Mouse (Mus musculus) hindbrain, postnatal 0 days (tissue): Measurements from ENCODE around the gene Acp4. TPM values are rescaled to one million over a fixed set of nuclear protein-coding genes. Genes with fewer than 3 reads are reported as not detected.
"Not testable (repeated sequence)": the region's sequence is repeated elsewhere in the genome, so short reads cannot be mapped to it uniquely, and the experiment has no call there.

ENCODE experiments used
- ATAC-seq: fragments of 200-750 bp; cut with Nextera tagmentation; 2 replicates; pipeline ENCODE4 v1.8.0; 2017; ENCODE audit warnings: mild to moderate bottlenecking, moderate TSS enrichment, moderate library complexity
- DNase-seq: peaks from one replicate; pipeline ENCODE4 v3.0.0-alpha.2; 2015; ENCODE audit warnings: low spot score
- H3K27ac ChIP-seq: fragments of 300-500 bp; sonication (generic); 2 replicates; pipeline ENCODE4 v1.5.1; 2014; ENCODE audit warnings: mild to moderate bottlenecking
- H3K27me3 ChIP-seq: fragments of 300-500 bp; sonication (generic); 2 replicates; pipeline ENCODE4 v1.6.1; 2014; ENCODE audit warnings: low read length, mixed read lengths; ENCODE audit not compliant: insufficient read depth
- H3K36me3 ChIP-seq: fragments of 300-500 bp; sonication (generic); 2 replicates; pipeline ENCODE4 v1.6.1; 2014; ENCODE audit warnings: low read length, mixed read lengths; ENCODE audit not compliant: insufficient read depth
- H3K4me1 ChIP-seq: fragments of 300-500 bp; sonication (generic); 2 replicates; pipeline ENCODE4 v1.6.1; 2014; ENCODE audit warnings: antibody characterized with exemption, low read length, mixed read lengths; ENCODE audit not compliant: insufficient read depth
- H3K4me2 ChIP-seq: fragments of 300-500 bp; sonication (generic); 2 replicates; pipeline ENCODE4 v1.6.1; 2014; ENCODE audit warnings: low read depth, mild to moderate bottlenecking, low read length, moderate library complexity, mixed read lengths
- H3K4me3 ChIP-seq: fragments of 300-500 bp; sonication (generic); 2 replicates; pipeline ENCODE4 v1.5.1; 2014; ENCODE audit warnings: low read length
- H3K9ac ChIP-seq: fragments of 300-500 bp; sonication (generic); replicated peaks from 2 replicates; pipeline ENCODE4 v1.6.1; 2014; ENCODE audit warnings: mild to moderate bottlenecking, low read length, moderate library complexity, mixed read lengths
- H3K9me3 ChIP-seq: fragments of 300-500 bp; sonication (generic); 2 replicates; pipeline ENCODE4 v1.6.1; 2016; ENCODE audit warnings: low read length, mixed read lengths
- CTCF ChIP-seq: IDR thresholded peaks from 2 replicates; pipeline ENCODE4 v1.5.1; 2016; ENCODE audit warnings: antibody characterized with exemption, control low read depth, low read depth
- WGBS: fragments of 180-500 bp; shearing (Covaris S2); extraction: QIAGEN DNeasy Blood & Tissue Kit; methylation state at CpG from one replicate; pipeline ENCODE4 v1.1.7; 2014; 5-methylcytosine and 5-hydroxymethylcytosine counted together
- polyA plus RNA-seq: library from polyadenylated mRNA; unstranded; fragments of >200 nt; fragmentation: Nextera tagmentation; extraction: Ambion mirVana; gene quantifications from 2 replicates; pipeline ENCODE4 v1.2.1, GENCODE M21; 2015
- total RNA-seq: library from RNA; depleted of rRNA; stranded (reverse); fragments of >200 nt; gene quantifications from 2 replicates; pipeline ENCODE4 v1.2.3, GENCODE M21; 2014; rRNA removed

Gene Acp4
- total and polyA plus RNA-seq, 2 experiments from 2014 or later = 0.13 TPM; not detected in 1

DNA sequence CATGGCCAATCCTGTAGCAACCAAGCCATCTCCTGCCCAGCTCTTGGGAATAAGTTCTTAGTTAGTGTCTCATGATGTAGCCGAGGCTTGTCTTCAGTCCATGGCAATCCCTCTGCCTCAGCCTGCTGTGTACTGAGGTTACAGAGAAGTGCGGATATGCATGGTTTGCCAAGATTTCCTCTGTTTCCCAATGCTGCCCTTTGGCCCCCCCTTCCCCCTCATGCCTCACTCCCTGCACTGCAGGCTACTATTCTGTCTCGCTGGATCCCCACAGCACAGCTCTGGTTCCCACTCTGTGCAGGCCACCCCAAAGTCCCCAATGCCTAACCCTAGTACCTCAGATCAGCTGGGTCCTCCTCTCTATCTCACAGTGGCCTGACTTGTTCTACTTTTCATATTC, 48.9 kb downstream of the Acp4 start:
- Histone ChIP-seq H3K4me2 (no peak overlapping the region), H3K4me3 (no peak overlapping the region), H3K36me3 (no peaks in the 10 kb centered on the region), H3K9me3 (no peaks in the 10 kb centered on the region), H3K4me1 (no peaks in the 10 kb centered on the region), H3K9ac (no peak overlapping the region), H3K27ac (no peak overlapping the region), H3K27me3 (no peaks in the 10 kb centered on the region)
- DNase-seq = no peak
- TF ChIP-seq CTCF = no peak
- ATAC-seq = no peak
- 83% methylated on average over 3 of the region's 3 CpGs for WGBS

DNA sequence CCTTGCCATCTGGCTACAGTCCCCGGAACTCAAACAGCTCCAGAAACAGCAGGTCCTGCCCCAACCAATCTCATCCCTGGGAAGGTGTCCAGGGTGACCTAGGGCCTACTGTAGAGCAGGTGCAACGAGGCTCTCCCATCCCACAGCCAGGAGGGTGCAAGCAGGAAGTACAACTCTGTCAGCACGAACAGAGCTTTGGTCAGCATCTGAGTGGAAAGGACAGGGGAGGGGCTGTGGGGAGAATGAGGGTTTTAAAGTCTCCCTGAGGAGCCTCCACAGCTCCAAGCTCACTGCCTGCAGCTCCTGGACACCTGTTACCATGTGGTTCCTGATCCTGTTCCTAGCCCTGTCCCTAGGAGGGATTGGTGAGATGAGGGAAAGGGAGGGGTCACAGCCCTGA, 50.0 kb downstream of the Acp4 start, which contains the start of gene Klk1b4:
Gene Klk1b4, plus strand, starts transcription at position 301 of the 400 bp plus-strand sequence.
- not testable (repeated sequence) for H3K4me1 ChIP-seq, H3K9me3 ChIP-seq, H3K4me3 ChIP-seq, H3K27ac ChIP-seq, H3K36me3 ChIP-seq, ATAC-seq, H3K4me2 ChIP-seq, DNase-seq, H3K27me3 ChIP-seq, H3K9ac ChIP-seq
- 55% methylated on average over 3 of the region's 3 CpGs for WGBS

Other genes with a start within 250 kb of the Acp4 start
- gene Klk1b26, start 245.2 kb downstream of the Acp4 start, total RNA-seq = 0.54 TPM in 1 of 2 replicates, not detected in the other
- not detected in 2 replicates for gene Klk1b26, start 245.2 kb downstream of the Acp4 start, polyA plus RNA-seq
- not detected in 2 replicates for gene Klk1b27, start 205.1 kb downstream of the Acp4 start, total RNA-seq
- 0.28 TPM in 1 of 2 replicates, not detected in the other for gene Klk1b27, start 205.1 kb downstream of the Acp4 start, polyA plus RNA-seq
- not detected in 2 replicates for gene Klk1b21, start 155.1 kb downstream of the Acp4 start, total RNA-seq
- not detected in 2 replicates for gene Klk1b21, start 155.1 kb downstream of the Acp4 start, polyA plus RNA-seq
- not detected in 2 replicates for gene Klk1b22, start 144.7 kb downstream of the Acp4 start, total RNA-seq
- gene Klk1b22, start 144.7 kb downstream of the Acp4 start, polyA plus RNA-seq = not detected in 2 replicates
- not detected in 2 replicates for gene Klk1b16, start 120.6 kb downstream of the Acp4 start, total RNA-seq
- not detected in 2 replicates for gene Klk1b16, start 120.6 kb downstream of the Acp4 start, polyA plus RNA-seq
- not detected in 2 replicates for gene Klk1b24, start 69.1 kb downstream of the Acp4 start, total RNA-seq
- gene Klk1b24, start 69.1 kb downstream of the Acp4 start, polyA plus RNA-seq = not detected in 2 replicates
- not detected in 2 replicates for gene Klk1b3, start 59.2 kb downstream of the Acp4 start, total RNA-seq
- gene Klk1b3, start 59.2 kb downstream of the Acp4 start, polyA plus RNA-seq = not detected in 2 replicates
- gene Klk1b4, start 49.9 kb downstream of the Acp4 start, total RNA-seq = not detected in 2 replicates
- gene Klk1b4, start 49.9 kb downstream of the Acp4 start, polyA plus RNA-seq = not detected in 2 replicates
- gene Klk1b5, start 41.4 kb downstream of the Acp4 start, total RNA-seq = not detected in 2 replicates
- not detected in 2 replicates for gene Klk1b5, start 41.4 kb downstream of the Acp4 start, polyA plus RNA-seq
- not detected in 2 replicates for gene Klk1, start 32.0 kb downstream of the Acp4 start, total RNA-seq
- gene Klk1, start 32.0 kb downstream of the Acp4 start, polyA plus RNA-seq = not detected in 2 replicates
- gene Gm36864, start 21.2 kb downstream of the Acp4 start, total RNA-seq = not detected in 2 replicates
- gene Gm36864, start 21.2 kb downstream of the Acp4 start, polyA plus RNA-seq = not detected in 2 replicates
- gene 1700028J19Rik, start 10.7 kb downstream of the Acp4 start, total RNA-seq = 1.2 TPM in 1 of 2 replicates, not detected in the other
- gene 1700028J19Rik, start 10.7 kb downstream of the Acp4 start, polyA plus RNA-seq = 1.6 TPM in 2 replicates
- gene 2410002F23Rik, start 10.7 kb downstream of the Acp4 start, total RNA-seq = 340 and 409 TPM in 2 replicates
- 239 TPM in 2 replicates for gene 2410002F23Rik, start 10.7 kb downstream of the Acp4 start, polyA plus RNA-seq
- not detected in 2 replicates for gene Gm15517, start 4.1 kb upstream of the Acp4 start, total RNA-seq
- not detected in 2 replicates for gene Gm15517, start 4.1 kb upstream of the Acp4 start, polyA plus RNA-seq
- gene Clec11a, start 49.5 kb upstream of the Acp4 start, total RNA-seq = 3.3 and 5.9 TPM in 2 replicates
- gene Clec11a, start 49.5 kb upstream of the Acp4 start, polyA plus RNA-seq = 4.4 and 4.5 TPM in 2 replicates
- gene Shank1, start 52.9 kb upstream of the Acp4 start, total RNA-seq = 39.0 and 41.8 TPM in 2 replicates
- 36.3 and 36.6 TPM in 2 replicates for gene Shank1, start 52.9 kb upstream of the Acp4 start, polyA plus RNA-seq
- gene Syt3, start 126.7 kb upstream of the Acp4 start, total RNA-seq = 130 and 154 TPM in 2 replicates
- gene Syt3, start 126.7 kb upstream of the Acp4 start, polyA plus RNA-seq = 73.7 and 79.2 TPM in 2 replicates
- 1.4 and 2.3 TPM in 2 replicates for gene 1700008O03Rik, start 128.4 kb upstream of the Acp4 start, total RNA-seq
- gene 1700008O03Rik, start 128.4 kb upstream of the Acp4 start, polyA plus RNA-seq = 3.3 and 3.6 TPM in 2 replicates
- gene Lrrc4b, start 171.6 kb upstream of the Acp4 start, total RNA-seq = 562 and 663 TPM in 2 replicates
- 19.6 and 22.7 TPM in 2 replicates for gene Lrrc4b, start 171.6 kb upstream of the Acp4 start, polyA plus RNA-seq
- gene Aspdh, start 208.0 kb upstream of the Acp4 start, total RNA-seq = 10.2 and 15.5 TPM in 2 replicates
- 3.1 and 3.8 TPM in 2 replicates for gene Aspdh, start 208.0 kb upstream of the Acp4 start, polyA plus RNA-seq
- gene Josd2, start 210.6 kb upstream of the Acp4 start, total RNA-seq = 32.7 and 44.5 TPM in 2 replicates
- 28.3 and 32.7 TPM in 2 replicates for gene Josd2, start 210.6 kb upstream of the Acp4 start, polyA plus RNA-seq
- 311 and 319 TPM in 2 replicates for gene Emc10, start 239.2 kb upstream of the Acp4 start, total RNA-seq
- 138 and 152 TPM in 2 replicates for gene Emc10, start 239.2 kb upstream of the Acp4 start, polyA plus RNA-seq
- 19.7 and 19.8 TPM in 2 replicates for gene Fam71e1, start 239.2 kb upstream of the Acp4 start, total RNA-seq
- gene Fam71e1, start 239.2 kb upstream of the Acp4 start, polyA plus RNA-seq = 26.7 and 31.9 TPM in 2 replicates